Mouse (Mus musculus): Measurements from ENCODE around the gene Sart1. TPM values are rescaled to one million over a fixed set of nuclear protein-coding genes. Genes with fewer than 3 reads are reported as not detected.
"Not testable (repeated sequence)": the region's sequence is repeated elsewhere in the genome, so short reads cannot be mapped to it uniquely, and the experiment has no call there.

The Sart1 gene
- polyA plus RNA-seq, 1 experiment from 2014 or later: 77.1 TPM

DNA sequence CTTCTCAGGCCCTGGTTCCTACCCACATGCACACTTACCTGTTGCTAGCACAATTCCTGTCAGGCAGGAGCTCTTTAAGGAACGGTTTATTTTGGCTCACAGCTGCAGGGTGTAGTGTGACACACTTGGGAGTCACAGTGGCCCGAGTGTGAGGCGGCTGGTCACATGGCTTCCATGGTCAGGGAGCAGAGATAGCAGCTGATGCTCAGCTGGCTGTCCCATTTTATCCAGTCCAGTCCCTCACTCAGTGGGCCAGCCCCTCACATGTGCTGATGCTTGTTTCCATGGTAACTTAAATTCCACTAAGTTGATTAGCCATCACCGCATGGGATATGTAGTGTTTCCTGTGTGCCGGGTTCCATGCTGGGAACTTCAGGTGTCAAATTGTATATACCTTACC, 23.5 kb upstream of the Sart1 start:
- H3K4me1 ChIP-seq (replicated peaks): peaks cover 11% of the 10 kb centered on the region
- no peak overlapping the region for H3K27ac ChIP-seq (replicated peaks)
- H3K36me3 ChIP-seq: no peaks in the 10 kb centered on the region
- no peak overlapping the region for H3K9ac ChIP-seq
- no peaks in the 10 kb centered on the region for H3K27me3 ChIP-seq
- 68% methylated on average over 5 of the region's 5 CpGs for WGBS
- no peak overlapping the region for H3K4me2 ChIP-seq
- no peak for ATAC-seq (ENCODE audit: low FRiP score, low read depth)
- no peak overlapping the region for H3K4me3 ChIP-seq
- H3K9me3 ChIP-seq: no peaks in the 10 kb centered on the region

DNA sequence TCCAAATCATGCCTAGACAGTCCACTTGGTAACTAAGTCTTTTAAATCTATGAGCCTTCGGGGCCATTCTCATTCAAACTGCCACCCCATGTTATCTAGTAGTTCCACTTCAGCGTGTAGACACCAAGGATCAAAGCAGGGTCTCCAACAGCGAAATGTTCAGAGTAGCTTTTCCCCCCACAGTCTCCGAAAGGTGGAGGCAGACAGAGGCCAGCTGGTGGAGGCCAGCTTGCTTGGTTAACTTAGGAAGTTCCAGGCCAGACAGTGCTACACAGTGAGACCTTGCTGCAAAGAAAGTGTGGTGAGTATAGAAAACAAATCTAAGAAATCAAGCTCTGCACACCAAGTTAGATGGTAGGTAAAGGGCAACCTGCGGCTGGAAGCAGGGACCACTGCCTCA, 22.1 kb upstream of the Sart1 start:
- Histone ChIP-seq H3K4me3 (no peak overlapping the region), H3K9me3 (no peaks in the 10 kb centered on the region), H3K9ac (no peak overlapping the region), H3K4me2 (no peak overlapping the region), H3K4me1 (replicated peaks) (peaks cover 15% of the 10 kb centered on the region), H3K27me3 (no peaks in the 10 kb centered on the region), H3K36me3 (no peaks in the 10 kb centered on the region), H3K27ac (replicated peaks) (no peak overlapping the region)
- no peak for ATAC-seq (ENCODE audit: low FRiP score, low read depth)
- WGBS: 90% methylated on average over 5 of the region's 5 CpGs

DNA sequence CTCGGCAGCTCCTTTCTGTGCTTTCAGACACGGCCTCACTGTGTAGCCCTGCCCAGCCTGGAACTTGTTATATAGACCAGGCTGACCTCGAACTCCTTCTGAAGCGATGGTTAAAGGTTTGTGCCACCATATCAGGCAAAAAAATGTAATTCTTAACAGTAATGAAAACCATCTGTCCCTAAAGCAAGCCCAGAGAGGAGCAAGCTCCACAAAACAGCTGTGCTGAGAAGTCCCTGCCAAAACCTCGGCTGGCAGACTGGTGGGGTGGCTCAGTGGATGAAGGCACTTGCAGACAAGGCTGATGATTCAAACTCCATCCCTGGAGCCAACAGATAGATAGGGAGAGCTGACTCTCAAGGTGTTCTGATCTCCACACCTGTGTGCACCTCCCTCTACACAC, 20.6 kb upstream of the Sart1 start:
- H3K9me3 ChIP-seq: no peaks in the 10 kb centered on the region
- H3K27ac ChIP-seq (replicated peaks): no peak overlapping the region
- H3K4me3 ChIP-seq: no peak overlapping the region
- H3K9ac ChIP-seq: no peak overlapping the region
- ATAC-seq (ENCODE audit: low FRiP score, low read depth): no peak
- peaks cover 15% of the 10 kb centered on the region for H3K4me1 ChIP-seq (replicated peaks)
- no peaks in the 10 kb centered on the region for H3K36me3 ChIP-seq
- 87% methylated on average over 5 of the region's 5 CpGs for WGBS
- H3K27me3 ChIP-seq: no peaks in the 10 kb centered on the region
- no peak overlapping the region for H3K4me2 ChIP-seq

GRCm38 (mm10) chr19:5408057-5409001, 19.8 kb upstream of the Sart1 start:
- Histone ChIP-seq H3K27me3 (no peaks in the 10 kb centered on the region), H3K4me1 (replicated peaks) (peaks cover 15% of the 10 kb centered on the region), H3K9ac (no peak overlapping the region), H3K27ac (replicated peaks) (no peak overlapping the region), H3K9me3 (no peaks in the 10 kb centered on the region), H3K4me3 (no peak overlapping the region), H3K36me3 (no peaks in the 10 kb centered on the region), H3K4me2 (0 out of 2 replicates have a peak overlapping the region, but pooled peaks have one; percentile 62)
- no peak for ATAC-seq (ENCODE audit: low FRiP score, low read depth)
- WGBS: 87% methylated on average over 13 of the region's 13 CpGs

DNA sequence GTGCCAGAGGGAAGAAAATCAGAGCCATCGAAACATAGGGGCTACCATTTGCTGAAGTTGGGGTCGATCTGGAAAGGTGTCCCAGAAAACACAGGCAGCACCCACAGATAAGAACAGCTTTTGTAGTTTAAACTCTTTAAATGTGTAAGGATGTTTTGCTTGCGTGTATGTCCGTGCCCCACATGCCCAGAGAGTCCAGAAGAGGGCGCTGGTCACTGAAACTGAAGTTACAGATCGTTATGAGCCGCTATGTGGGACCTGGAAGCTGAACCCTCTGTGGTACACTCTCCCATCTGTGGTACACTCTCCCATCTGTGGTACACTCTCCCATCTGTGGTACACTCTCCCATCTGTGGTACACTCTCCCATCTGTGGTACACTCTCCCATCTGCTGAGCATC, 18.6 kb upstream of the Sart1 start:
- 22% methylated on average over 7 of the region's 7 CpGs for WGBS
- Histone ChIP-seq H3K9me3 (no peaks in the 10 kb centered on the region), H3K27me3 (no peaks in the 10 kb centered on the region), H3K4me1 (replicated peaks) (peaks cover 15% of the 10 kb centered on the region), H3K4me3 (peak overlapping the region; percentile 52), H3K9ac (peak overlapping the region; percentile 63), H3K4me2 (peak overlapping the region; percentile 62), H3K36me3 (no peaks in the 10 kb centered on the region), H3K27ac (replicated peaks) (peak overlapping the region; percentile 89)
- peak; percentile 40; the same call in 1 of the 2 replicates for ATAC-seq (ENCODE audit: low FRiP score, low read depth)

- not testable (repeated sequence) for H3K27me3 ChIP-seq, H3K36me3 ChIP-seq, H3K9me3 ChIP-seq
- peak overlapping the region; percentile 63 for H3K9ac ChIP-seq
- peak overlapping the region; percentile 52 for H3K4me3 ChIP-seq
- peak; percentile 85 for ATAC-seq (ENCODE audit: low FRiP score, low read depth)
- peak overlapping the region; percentile 89 for H3K27ac ChIP-seq (replicated peaks)
- peaks cover 15% of the 10 kb centered on the region for H3K4me1 ChIP-seq (replicated peaks)
- H3K4me2 ChIP-seq: peak overlapping the region; percentile 62
- WGBS: 11% methylated on average over 25 of the region's 25 CpGs
Observed at GRCm38 (mm10) chr19:5406531-5407126, 18.1 kb upstream of the Sart1 start.

- no peak for ATAC-seq (ENCODE audit: low FRiP score, low read depth)
- Histone ChIP-seq H3K9me3 (no peaks in the 10 kb centered on the region), H3K9ac (peak overlapping the region; percentile 28), H3K27me3 (no peaks in the 10 kb centered on the region), H3K4me2 (peak overlapping the region; percentile 55), H3K4me1 (replicated peaks) (peaks cover 15% of the 10 kb centered on the region), H3K4me3 (peak overlapping the region; percentile 35), H3K36me3 (no peaks in the 10 kb centered on the region), H3K27ac (replicated peaks) (peak overlapping the region; percentile 62; the same call in 1 of the 2 replicates)
- WGBS: 29% methylated on average over 7 of the region's 7 CpGs
Observed at GRCm38 (mm10) chr19:5405924-5406323, 17.4 kb upstream of the Sart1 start.

- Histone ChIP-seq H3K9ac (no peak within 1 kb of the TSS), H3K27me3 (no peaks in the 10 kb centered on the region), H3K27ac (replicated peaks) (no peak within 1 kb of the TSS), H3K4me1 (replicated peaks) (peaks cover 6% of the 10 kb centered on the region), H3K36me3 (no peaks in the 10 kb centered on the region), H3K4me2 (no peak within 1 kb of the TSS), H3K9me3 (no peaks in the 10 kb centered on the region), H3K4me3 (no peak within 1 kb of the TSS)
- 67% methylated on average over 8 of the region's 8 CpGs for WGBS
- no peak for ATAC-seq (ENCODE audit: low FRiP score, low read depth)
Observed at GRCm38 (mm10) chr19:5402293-5402692, 13.8 kb upstream of the Sart1 start, which contains the start of gene Tsga10ip. TSS of gene Tsga10ip (minus strand) at chr19:5402526.

GRCm38 (mm10) chr19:5401073-5401472, 12.6 kb upstream of the Sart1 start:
- ATAC-seq (ENCODE audit: low FRiP score, low read depth): not testable (repeated sequence)

GRCm38 (mm10) chr19:5395371-5395770, 6.9 kb upstream of the Sart1 start:
- no peak overlapping the region for H3K27ac ChIP-seq (replicated peaks)
- H3K9me3 ChIP-seq: no peaks in the 10 kb centered on the region
- no peak overlapping the region for H3K9ac ChIP-seq
- H3K4me1 ChIP-seq (replicated peaks): peaks cover 5% of the 10 kb centered on the region
- H3K4me3 ChIP-seq: no peak overlapping the region
- ATAC-seq (ENCODE audit: low FRiP score, low read depth): no peak
- H3K27me3 ChIP-seq: no peaks in the 10 kb centered on the region
- H3K4me2 ChIP-seq: no peak overlapping the region
- H3K36me3 ChIP-seq: no peaks in the 10 kb centered on the region
- WGBS: 71% methylated on average over 4 of the region's 4 CpGs

More at GRCm38 (mm10) chr19:5401073-5401472, 12.6 kb upstream of the Sart1 start:
- H3K36me3 ChIP-seq; H3K27me3 ChIP-seq; H3K4me3 ChIP-seq; H3K27ac ChIP-seq (replicated peaks); H3K4me2 ChIP-seq; H3K9ac ChIP-seq; H3K4me1 ChIP-seq (replicated peaks); H3K9me3 ChIP-seq: not testable (repeated sequence)
- WGBS: 73% methylated on average over 4 of the region's 4 CpGs

DNA sequence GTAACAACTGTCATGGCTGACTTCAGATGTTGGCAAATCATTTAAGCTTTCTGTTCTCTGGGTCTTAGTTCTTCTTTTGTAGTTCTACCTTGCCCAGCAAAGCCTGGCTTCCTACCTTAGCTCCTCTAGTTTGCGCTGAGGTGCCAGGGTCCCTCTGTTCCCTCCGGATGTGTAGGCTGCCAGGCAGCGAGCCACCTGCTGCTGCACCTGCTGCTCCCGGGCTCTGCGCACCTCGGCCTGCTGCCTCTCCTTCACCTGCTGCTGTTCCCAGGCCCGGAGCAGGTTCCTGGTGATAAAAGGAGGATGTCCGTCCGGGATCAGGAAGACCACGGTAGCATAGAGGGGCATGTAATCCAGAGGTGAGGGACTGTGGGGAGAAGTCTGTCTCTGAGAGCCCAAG, 5.7 kb upstream of the Sart1 start:
- Histone ChIP-seq H3K27me3 (no peaks in the 10 kb centered on the region), H3K27ac (replicated peaks) (no peak overlapping the region), H3K9me3 (no peaks in the 10 kb centered on the region), H3K9ac (no peak overlapping the region), H3K4me1 (replicated peaks) (peaks cover 17% of the 10 kb centered on the region), H3K4me3 (no peak overlapping the region), H3K4me2 (no peak overlapping the region), H3K36me3 (no peaks in the 10 kb centered on the region)
- no peak for ATAC-seq (ENCODE audit: low FRiP score, low read depth)
- WGBS: 56% methylated on average over 10 of the region's 10 CpGs

DNA sequence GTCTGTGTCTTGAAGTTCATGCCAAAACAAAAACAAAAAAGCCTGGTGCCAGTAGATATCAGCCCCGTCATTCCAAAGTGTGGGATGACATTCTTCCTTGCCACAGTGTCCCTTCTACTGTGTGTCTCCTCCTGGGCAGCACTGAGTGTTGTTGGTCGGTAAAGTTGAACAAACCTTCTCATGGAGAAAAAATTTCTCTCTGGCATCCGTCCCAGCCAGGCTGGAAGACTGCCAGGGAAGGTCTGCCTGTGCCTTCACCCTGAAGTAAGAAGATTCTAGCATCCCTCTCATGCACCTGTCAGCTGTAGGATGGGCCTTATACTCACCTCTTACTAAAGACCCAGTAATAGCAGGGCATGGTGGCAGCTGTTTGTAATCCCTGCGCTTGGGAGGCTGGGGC, 4.4 kb upstream of the Sart1 start:
- Histone ChIP-seq H3K4me3 (no peak overlapping the region), H3K9ac (no peak overlapping the region), H3K4me1 (replicated peaks) (peaks cover 18% of the 10 kb centered on the region), H3K9me3 (no peaks in the 10 kb centered on the region), H3K27ac (replicated peaks) (no peak overlapping the region), H3K36me3 (no peaks in the 10 kb centered on the region), H3K27me3 (no peaks in the 10 kb centered on the region), H3K4me2 (no peak overlapping the region)
- WGBS: 57% methylated on average over 4 of the region's 4 CpGs
- no peak for ATAC-seq (ENCODE audit: low FRiP score, low read depth)
